Mouse (Mus musculus) limb, embryonic 15.5 days (tissue): ENCODE measurements around the gene 2300002M23Rik. TPM values are rescaled to one million over a fixed set of nuclear protein-coding genes. Genes with fewer than 3 reads are reported as not detected.
A peak's percentile ranks its signal among the peaks of the same experiment; 100 is the strongest.

ENCODE experiments used
- ATAC-seq: fragments of 200-750 bp; cut with Nextera tagmentation; 2 replicates; pipeline ENCODE4 v1.8.0; 2017; ENCODE audit warnings: low read depth, moderate TSS enrichment; ENCODE audit not compliant: insufficient number of reproducible peaks, low FRiP score, low TSS enrichment
- H3K27ac ChIP-seq: fragments of 300-500 bp; sonication (generic); 2 replicates; pipeline ENCODE4 v1.5.1; 2015; ENCODE audit warnings: moderate library complexity, mild to moderate bottlenecking, inconsistent platforms
- H3K27me3 ChIP-seq: fragments of 300-500 bp; sonication (generic); 2 replicates; pipeline ENCODE4 v1.6.1; 2015; ENCODE audit warnings: inconsistent platforms
- H3K36me3 ChIP-seq: fragments of 300-500 bp; sonication (generic); 2 replicates; pipeline ENCODE4 v1.6.1; 2015; ENCODE audit warnings: inconsistent platforms
- H3K4me1 ChIP-seq: fragments of 300-500 bp; sonication (generic); 2 replicates; pipeline ENCODE4 v1.6.1; 2015; ENCODE audit warnings: inconsistent platforms
- H3K4me2 ChIP-seq: fragments of 300-500 bp; sonication (generic); 2 replicates; pipeline ENCODE4 v1.6.1; 2015; ENCODE audit warnings: mild to moderate bottlenecking, inconsistent platforms
- H3K4me3 ChIP-seq: fragments of 300-500 bp; sonication (generic); 2 replicates; pipeline ENCODE4 v1.5.1; 2015; ENCODE audit warnings: mild to moderate bottlenecking, inconsistent platforms
- H3K9ac ChIP-seq: fragments of 300-500 bp; sonication (generic); 2 replicates; pipeline ENCODE4 v1.6.1; 2015; ENCODE audit warnings: inconsistent platforms
- H3K9me3 ChIP-seq: fragments of 300-500 bp; sonication (generic); 2 replicates; pipeline ENCODE4 v1.6.1; 2016; ENCODE audit warnings: inconsistent platforms
- WGBS: fragments of 180-500 bp; shearing (Covaris S2); methylation state at CpG from one replicate; pipeline ENCODE4 v1.1.7; 2015; 5-methylcytosine and 5-hydroxymethylcytosine counted together
- polyA plus RNA-seq: library from polyadenylated mRNA; unstranded; fragments of >200 nt; fragmentation: Nextera tagmentation; extraction: Ambion mirVana; gene quantifications from 2 replicates; pipeline ENCODE4 v1.2.1, GENCODE M21; 2015

2300002M23Rik gene
- polyA plus RNA-seq, 1 experiment from 2014 or later = 5.6 TPM

GRCm38 (mm10) chr17:35590410-35591218 lies 23.4 kb downstream of the 2300002M23Rik start:
- Histone ChIP-seq H3K27me3 (no peaks in the 10 kb centered on the region), H3K9me3 (no peaks in the 10 kb centered on the region), H3K4me3 (no peak overlapping the region), H3K36me3 (no peaks in the 10 kb centered on the region), H3K9ac (no peak overlapping the region), H3K4me1 (0 out of 2 replicates have a peak, but pooled peaks cover 2% of the 10 kb centered on the region), H3K27ac (no peak overlapping the region), H3K4me2 (peak overlapping the region; percentile 19; the same call in 1 of the 2 replicates)
- ATAC-seq = peak; percentile 63
- WGBS = 22% methylated on average over 21 of the region's 21 CpGs

DNA sequence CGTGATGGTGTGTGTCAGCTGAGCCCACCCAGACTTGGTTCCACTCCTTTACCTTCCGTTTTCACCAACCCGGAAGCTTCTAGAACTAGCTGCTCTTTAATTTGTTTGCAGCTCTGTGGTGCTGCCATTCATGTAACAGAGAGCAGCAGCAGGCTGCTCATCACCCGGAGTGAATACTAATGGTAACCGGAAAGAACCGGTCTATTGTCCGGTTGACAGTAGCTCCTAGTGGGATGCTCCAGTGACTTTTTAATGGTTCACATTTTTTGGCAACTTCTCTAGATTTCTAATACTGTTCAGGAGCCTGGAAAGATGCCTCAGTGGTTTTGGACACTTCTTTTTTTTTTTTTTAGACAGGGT lies 23.9 kb downstream of the 2300002M23Rik start:
- no peaks in the 10 kb centered on the region for H3K27me3 ChIP-seq
- H3K36me3 ChIP-seq = no peaks in the 10 kb centered on the region
- H3K9me3 ChIP-seq = no peaks in the 10 kb centered on the region
- 92% methylated on average over 7 of the region's 7 CpGs for WGBS
- H3K9ac ChIP-seq = no peak overlapping the region
- 0 out of 2 replicates have a peak, but pooled peaks cover 2% of the 10 kb centered on the region for H3K4me1 ChIP-seq
- no peak overlapping the region for H3K4me3 ChIP-seq
- no peak overlapping the region for H3K4me2 ChIP-seq
- no peak for ATAC-seq
- H3K27ac ChIP-seq = no peak overlapping the region

GRCm38 (mm10) chr17:35591731-35592130 lies 24.5 kb downstream of the 2300002M23Rik start:
- H3K9ac ChIP-seq = no peak overlapping the region
- no peaks in the 10 kb centered on the region for H3K9me3 ChIP-seq
- 86% methylated on average over 15 of the region's 15 CpGs for WGBS
- 0 out of 2 replicates have a peak, but pooled peaks cover 2% of the 10 kb centered on the region for H3K4me1 ChIP-seq
- no peak for ATAC-seq
- no peaks in the 10 kb centered on the region for H3K27me3 ChIP-seq
- H3K36me3 ChIP-seq = no peaks in the 10 kb centered on the region
- H3K4me2 ChIP-seq = no peak overlapping the region
- H3K4me3 ChIP-seq = no peak overlapping the region
- no peak overlapping the region for H3K27ac ChIP-seq

DNA sequence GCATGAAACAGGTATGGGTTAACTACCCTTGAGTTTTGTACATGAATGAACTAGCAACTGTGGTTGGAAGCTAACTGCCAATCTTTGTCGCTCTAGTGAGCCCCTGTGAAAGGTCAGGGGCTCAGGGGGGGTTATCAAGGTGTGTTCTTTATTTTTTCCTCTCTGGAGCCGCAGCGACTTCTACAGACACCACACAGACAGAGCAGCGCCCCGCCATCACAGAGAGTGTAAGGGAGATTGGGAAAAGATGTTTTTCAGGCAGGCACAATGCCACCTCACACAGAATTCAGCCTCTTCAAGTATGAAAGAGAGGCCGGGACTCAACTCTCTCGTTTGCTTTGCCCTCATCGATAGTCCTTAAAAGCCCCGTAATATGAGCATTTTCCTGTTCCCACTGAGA lies 24.9 kb downstream of the 2300002M23Rik start:
- 0 out of 2 replicates have a peak, but pooled peaks cover 2% of the 10 kb centered on the region for H3K4me1 ChIP-seq
- H3K9ac ChIP-seq = no peak overlapping the region
- no peaks in the 10 kb centered on the region for H3K36me3 ChIP-seq
- ATAC-seq = no peak
- no peaks in the 10 kb centered on the region for H3K27me3 ChIP-seq
- no peak overlapping the region for H3K4me2 ChIP-seq
- no peak overlapping the region for H3K4me3 ChIP-seq
- H3K9me3 ChIP-seq = no peaks in the 10 kb centered on the region
- H3K27ac ChIP-seq = no peak overlapping the region
- WGBS = 78% methylated on average over 9 of the region's 9 CpGs

GRCm38 (mm10) chr17:35593786-35594185 lies 26.5 kb downstream of the 2300002M23Rik start:
- no peak overlapping the region for H3K9ac ChIP-seq
- H3K36me3 ChIP-seq = no peaks in the 10 kb centered on the region
- no peak for ATAC-seq
- H3K9me3 ChIP-seq = no peaks in the 10 kb centered on the region
- no peak overlapping the region for H3K4me3 ChIP-seq
- no peak overlapping the region for H3K27ac ChIP-seq
- H3K27me3 ChIP-seq = no peaks in the 10 kb centered on the region
- 0 out of 2 replicates have a peak, but pooled peaks cover 2% of the 10 kb centered on the region for H3K4me1 ChIP-seq
- 43% methylated on average over 4 of the region's 4 CpGs for WGBS
- H3K4me2 ChIP-seq = no peak overlapping the region

DNA sequence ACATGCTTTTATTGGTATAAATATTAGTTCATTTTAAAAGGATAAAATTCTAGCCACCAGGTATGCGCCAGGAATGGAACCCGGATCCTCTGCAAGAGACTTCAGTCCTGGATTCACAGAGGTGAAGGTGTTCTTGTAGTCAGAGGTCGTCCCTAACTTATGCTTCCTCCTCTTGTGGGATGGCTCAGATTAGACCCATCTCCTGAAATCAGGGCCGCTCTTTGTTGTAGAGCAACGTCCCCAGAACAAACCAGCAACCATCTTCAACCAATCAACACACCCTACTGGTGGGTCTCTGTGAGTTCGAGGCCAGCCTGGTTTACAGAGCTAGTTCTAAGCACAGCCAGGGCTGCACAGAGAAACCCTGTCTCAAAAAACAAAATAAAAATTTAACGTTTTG lies 27.2 kb downstream of the 2300002M23Rik start:
- no peak overlapping the region for H3K4me3 ChIP-seq
- H3K4me2 ChIP-seq = no peak overlapping the region
- no peaks in the 10 kb centered on the region for H3K9me3 ChIP-seq
- H3K27ac ChIP-seq = no peak overlapping the region
- H3K27me3 ChIP-seq = no peaks in the 10 kb centered on the region
- 79% methylated on average over 7 of the region's 7 CpGs for WGBS
- ATAC-seq = no peak
- H3K36me3 ChIP-seq = no peaks in the 10 kb centered on the region
- no peak overlapping the region for H3K9ac ChIP-seq
- 0 out of 2 replicates have a peak, but pooled peaks cover 2% of the 10 kb centered on the region for H3K4me1 ChIP-seq

GRCm38 (mm10) chr17:35597399-35597798 lies 30.1 kb downstream of the 2300002M23Rik start:
- no peaks in the 10 kb centered on the region for H3K27me3 ChIP-seq

GRCm38 (mm10) chr17:35601249-35601648 lies 34.0 kb downstream of the 2300002M23Rik start, which contains the start of gene Sfta2:
Gene Sfta2, plus strand, starts transcription at chr17:35601549.
- no peak for ATAC-seq
- H3K9me3 ChIP-seq = no peaks in the 10 kb centered on the region
- no peak within 1 kb of the TSS for H3K27ac ChIP-seq
- WGBS = 39% methylated on average over 2 of the region's 2 CpGs
- H3K36me3 ChIP-seq = no peaks in the 10 kb centered on the region
- no peak within 1 kb of the TSS for H3K9ac ChIP-seq
- 0 out of 2 replicates have a peak, but pooled peaks cover 3% of the 10 kb centered on the region for H3K4me1 ChIP-seq
- H3K4me3 ChIP-seq = no peak within 1 kb of the TSS
- no peak within 1 kb of the TSS for H3K4me2 ChIP-seq
- no peaks in the 10 kb centered on the region for H3K27me3 ChIP-seq

More at GRCm38 (mm10) chr17:35597399-35597798, 30.1 kb downstream of the 2300002M23Rik start:
- Histone ChIP-seq H3K27ac (no peak overlapping the region), H3K9ac (no peak overlapping the region), H3K9me3 (no peaks in the 10 kb centered on the region), H3K36me3 (no peaks in the 10 kb centered on the region), H3K4me3 (no peak overlapping the region), H3K4me1 (0 out of 2 replicates have a peak, but pooled peaks cover 3% of the 10 kb centered on the region), H3K4me2 (no peak overlapping the region)
- WGBS = 96% methylated on average over 3 of the region's 3 CpGs
- ATAC-seq = no peak

- ATAC-seq = no peak
- no peaks in the 10 kb centered on the region for H3K27me3 ChIP-seq
- H3K27ac ChIP-seq = no peak overlapping the region
- H3K36me3 ChIP-seq = no peaks in the 10 kb centered on the region
- no peak overlapping the region for H3K9ac ChIP-seq
- WGBS = 49% methylated on average over 8 of the region's 8 CpGs
- 0 out of 2 replicates have a peak, but pooled peaks cover 3% of the 10 kb centered on the region for H3K4me1 ChIP-seq
- no peak overlapping the region for H3K4me3 ChIP-seq
- H3K9me3 ChIP-seq = no peaks in the 10 kb centered on the region
- no peak overlapping the region for H3K4me2 ChIP-seq
Measured at GRCm38 (mm10) chr17:35601736-35602354, 34.6 kb downstream of the 2300002M23Rik start.

- H3K4me3 ChIP-seq = no peak overlapping the region
- H3K36me3 ChIP-seq = no peaks in the 10 kb centered on the region
- H3K27me3 ChIP-seq = no peaks in the 10 kb centered on the region
- H3K4me1 ChIP-seq = no peaks in the 10 kb centered on the region
- WGBS = 71% methylated on average over 4 of the region's 4 CpGs
- no peak overlapping the region for H3K27ac ChIP-seq
- no peak for ATAC-seq
- no peaks in the 10 kb centered on the region for H3K9me3 ChIP-seq
- no peak overlapping the region for H3K9ac ChIP-seq
- no peak overlapping the region for H3K4me2 ChIP-seq
Measured at GRCm38 (mm10) chr17:35617127-35617526, 49.9 kb downstream of the 2300002M23Rik start.
